Mouse (Mus musculus) hematopoietic stem cell, adult 5-6 weeks (primary cell): ENCODE measurements around the gene Ripk1. TPM values are rescaled to one million over a fixed set of nuclear protein-coding genes. Genes with fewer than 3 reads are reported as not detected.

Experiments used
- ATAC-seq, 2 experiments: fragments of 125-278 bp in 1 of 2; replicated peaks in 1 of 2; 2 replicates each; pipeline ENCODE4 v1.8.0; 2016 to 2017; ENCODE audit warnings: inconsistent platforms in 2 of 2, mild to moderate bottlenecking in 2 of 2, moderate number of reproducible peaks in 2 of 2, low read depth in 1 of 2, moderate TSS enrichment in 1 of 2; ENCODE audit not compliant: low FRiP score in 2 of 2, poor library complexity in 2 of 2, severe bottlenecking in 2 of 2, insufficient read depth in 1 of 2, low TSS enrichment in 1 of 2
- total RNA-seq: library from RNA; stranded (forward); fragments of 172-1452, 232-1000 nt; gene quantifications from 2 replicates; pipeline ENCODE4 v1.2.3, GENCODE M21; 2017

The Ripk1 gene
- total RNA-seq, 1 experiment from 2014 or later: 66.1 TPM

- no peak for ATAC-seq
These were observed 33.3 kb downstream of the Ripk1 start for GRCm38 (mm10) chr13:34035424-34035823.

GRCm38 (mm10) chr13:34036726-34037125 is 34.6 kb downstream of the Ripk1 start:
- ATAC-seq: no peak

- ATAC-seq: peak; percentile 95 to 97
These were observed 35.3 kb downstream of the Ripk1 start, which contains the start of gene Bphl for GRCm38 (mm10) chr13:34037172-34038055. TSS of gene Bphl (plus strand) at chr13:34037597.

- no peak for ATAC-seq
These were observed 35.9 kb downstream of the Ripk1 start for GRCm38 (mm10) chr13:34038056-34038432.

- ATAC-seq: no peak
These were observed 36.8 kb downstream of the Ripk1 start for GRCm38 (mm10) chr13:34038901-34039341.

- ATAC-seq: no peak
These were observed 37.9 kb downstream of the Ripk1 start for GRCm38 (mm10) chr13:34040091-34040490.

GRCm38 (mm10) chr13:34043716-34044393 is 41.7 kb downstream of the Ripk1 start:
- no peak for ATAC-seq

GRCm38 (mm10) chr13:34045511-34046249 is 43.5 kb downstream of the Ripk1 start:
- ATAC-seq: no peak

GRCm38 (mm10) chr13:34046421-34047012 is 44.4 kb downstream of the Ripk1 start:
- peak; percentile 86 to 94 for ATAC-seq

GRCm38 (mm10) chr13:34047526-34047925 is 45.4 kb downstream of the Ripk1 start:
- ATAC-seq: no peak

- no peak for ATAC-seq
These were observed 48.3 kb downstream of the Ripk1 start for GRCm38 (mm10) chr13:34050479-34050878.

- ATAC-seq: peak; percentile 71 to 84
These were observed 49.5 kb downstream of the Ripk1 start for GRCm38 (mm10) chr13:34051692-34052091.

GRCm38 (mm10) chr13:34053673-34054282 is 51.6 kb downstream of the Ripk1 start:
- ATAC-seq: no peak

- no peak for ATAC-seq
These were observed 52.2 kb downstream of the Ripk1 start for GRCm38 (mm10) chr13:34054391-34054790.

- no peak for ATAC-seq
These were observed 52.8 kb downstream of the Ripk1 start for GRCm38 (mm10) chr13:34054983-34055382.

- ATAC-seq: no peak
These were observed 55.1 kb downstream of the Ripk1 start for GRCm38 (mm10) chr13:34057252-34057651.

GRCm38 (mm10) chr13:34060061-34060460 is 57.9 kb downstream of the Ripk1 start:
- no peak for ATAC-seq
